Mouse (Mus musculus) heart, embryonic 10.5 days (tissue): Measurements from ENCODE around the gene Gm20388. TPM values are rescaled to one million over a fixed set of nuclear protein-coding genes. Genes with fewer than 3 reads are reported as not detected.
A peak's percentile ranks its signal among the peaks of the same experiment; 100 is the strongest.

Source experiments
- DNase-seq: peaks from one replicate; pipeline ENCODE4 v3.0.0-alpha.2; 2017; ENCODE audit warnings: low spot score
- H3K27ac ChIP-seq: fragments of 300-500 bp; sonication (generic); 2 replicates; pipeline ENCODE4 v1.5.1; 2016; ENCODE audit warnings: mild to moderate bottlenecking
- H3K27me3 ChIP-seq: fragments of 300-500 bp; sonication (generic); 2 replicates; pipeline ENCODE4 v1.6.1; 2016; ENCODE audit warnings: mild to moderate bottlenecking; ENCODE audit not compliant: poor library complexity, insufficient read depth, severe bottlenecking
- H3K36me3 ChIP-seq: fragments of 300-500 bp; sonication (generic); 2 replicates; pipeline ENCODE4 v1.6.1; 2016; ENCODE audit warnings: mild to moderate bottlenecking, moderate library complexity
- H3K4me1 ChIP-seq: fragments of 300-500 bp; sonication (generic); 2 replicates; pipeline ENCODE4 v1.6.1; 2016; ENCODE audit warnings: mild to moderate bottlenecking
- H3K4me3 ChIP-seq: fragments of 300-500 bp; sonication (generic); 2 replicates; pipeline ENCODE4 v1.5.1; 2016; ENCODE audit warnings: mild to moderate bottlenecking, moderate library complexity
- H3K9me3 ChIP-seq: fragments of 300-500 bp; sonication (generic); 2 replicates; pipeline ENCODE4 v1.6.1; 2016; ENCODE audit warnings: mild to moderate bottlenecking, moderate library complexity
- WGBS: fragments of 180-500 bp; shearing (Covaris S2); methylation state at CpG from one replicate; pipeline ENCODE4 v1.1.7; 2016; 5-methylcytosine and 5-hydroxymethylcytosine counted together
- polyA plus RNA-seq: library from polyadenylated mRNA; unstranded; fragments of >200 nt; fragmentation: Nextera tagmentation; extraction: Ambion mirVana; gene quantifications from 2 replicates; pipeline ENCODE4 v1.2.1, GENCODE M21; 2016

Gene Gm20388
- polyA plus RNA-seq, 1 experiment from 2014 or later, result 4.5 TPM

DNA sequence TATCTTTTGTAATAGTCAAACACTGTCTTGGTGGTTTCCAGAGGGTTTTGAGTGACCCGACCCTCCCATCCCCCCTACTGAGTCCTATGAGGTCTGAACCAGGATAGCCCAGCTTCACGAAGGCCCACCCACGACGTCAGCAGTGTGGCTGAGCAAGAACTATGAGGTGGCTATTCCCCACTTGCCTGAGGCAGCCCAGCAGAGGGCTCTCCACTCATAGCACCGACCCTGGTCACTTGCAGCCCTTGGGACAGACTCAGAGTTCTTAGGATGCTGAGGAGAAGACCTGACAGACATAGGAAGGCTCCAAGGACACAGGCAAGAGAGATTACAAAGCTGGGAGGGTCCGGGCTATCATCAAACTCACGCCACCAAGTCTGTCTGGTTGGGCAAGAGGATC, 2764.4 kb downstream of the Gm20388 start:
- WGBS, result 52% methylated on average over 7 of the region's 7 CpGs
- Histone ChIP-seq H3K4me1 (peaks cover 54% of the 10 kb centered on the region), H3K4me3 (no peak overlapping the region), H3K9me3 (no peaks in the 10 kb centered on the region), H3K27ac (no peak overlapping the region), H3K36me3 (peaks cover 13% of the 10 kb centered on the region; the same call in 1 of the 2 replicates), H3K27me3 (peaks cover 95% of the 10 kb centered on the region)
- no peak for DNase-seq

DNA sequence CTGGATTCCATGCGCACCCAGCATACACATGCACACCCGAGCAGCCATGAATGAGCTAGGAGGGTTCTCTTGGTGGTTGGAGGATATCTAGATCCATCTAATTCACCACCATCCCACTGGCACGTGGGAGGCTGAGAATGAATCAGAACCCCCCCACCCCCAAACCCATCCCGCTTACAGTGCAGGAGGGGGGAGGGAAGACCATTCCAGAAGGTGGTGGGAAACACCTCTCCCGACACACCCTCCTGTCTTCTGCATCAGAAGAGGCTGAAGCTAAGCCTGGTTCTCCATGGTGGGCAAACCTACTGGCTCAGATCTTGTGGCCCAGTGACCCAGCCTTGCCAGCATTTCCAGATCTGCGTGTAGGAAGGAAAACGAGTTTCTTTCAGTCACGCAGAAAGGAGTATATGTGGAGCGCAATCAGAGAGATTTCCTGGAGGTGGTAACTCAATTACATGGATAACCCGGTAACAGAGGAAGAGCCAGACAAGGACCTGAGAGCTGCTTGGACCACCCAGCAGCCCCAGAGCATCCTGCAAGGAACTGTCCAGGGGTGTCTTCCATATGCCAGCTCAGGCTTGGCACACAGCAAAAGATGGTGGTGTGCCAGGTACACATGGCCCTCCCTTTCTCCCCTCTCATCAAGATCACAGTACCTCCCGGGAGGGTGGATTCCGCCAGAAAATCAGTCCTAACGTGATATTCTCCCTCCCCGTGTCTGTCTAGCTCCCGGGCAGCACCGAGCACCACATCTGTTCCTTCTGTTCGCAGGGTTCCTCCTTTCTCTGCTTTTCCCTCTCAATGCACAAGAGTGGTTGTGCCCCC, 2765.2 kb downstream of the Gm20388 start:
- 0 out of 2 replicates have a peak overlapping the region, but pooled peaks have one; percentile 87 for H3K27ac ChIP-seq
- H3K4me1 ChIP-seq, result peaks cover 54% of the 10 kb centered on the region
- H3K27me3 ChIP-seq, result peaks cover 95% of the 10 kb centered on the region
- H3K36me3 ChIP-seq, result peaks cover 13% of the 10 kb centered on the region; the same call in 1 of the 2 replicates
- peak overlapping the region; percentile 87; the same call in 1 of the 2 replicates for H3K4me3 ChIP-seq
- 79% methylated on average over 17 of the region's 17 CpGs for WGBS
- no peak for DNase-seq
- H3K9me3 ChIP-seq, result no peaks in the 10 kb centered on the region

DNA sequence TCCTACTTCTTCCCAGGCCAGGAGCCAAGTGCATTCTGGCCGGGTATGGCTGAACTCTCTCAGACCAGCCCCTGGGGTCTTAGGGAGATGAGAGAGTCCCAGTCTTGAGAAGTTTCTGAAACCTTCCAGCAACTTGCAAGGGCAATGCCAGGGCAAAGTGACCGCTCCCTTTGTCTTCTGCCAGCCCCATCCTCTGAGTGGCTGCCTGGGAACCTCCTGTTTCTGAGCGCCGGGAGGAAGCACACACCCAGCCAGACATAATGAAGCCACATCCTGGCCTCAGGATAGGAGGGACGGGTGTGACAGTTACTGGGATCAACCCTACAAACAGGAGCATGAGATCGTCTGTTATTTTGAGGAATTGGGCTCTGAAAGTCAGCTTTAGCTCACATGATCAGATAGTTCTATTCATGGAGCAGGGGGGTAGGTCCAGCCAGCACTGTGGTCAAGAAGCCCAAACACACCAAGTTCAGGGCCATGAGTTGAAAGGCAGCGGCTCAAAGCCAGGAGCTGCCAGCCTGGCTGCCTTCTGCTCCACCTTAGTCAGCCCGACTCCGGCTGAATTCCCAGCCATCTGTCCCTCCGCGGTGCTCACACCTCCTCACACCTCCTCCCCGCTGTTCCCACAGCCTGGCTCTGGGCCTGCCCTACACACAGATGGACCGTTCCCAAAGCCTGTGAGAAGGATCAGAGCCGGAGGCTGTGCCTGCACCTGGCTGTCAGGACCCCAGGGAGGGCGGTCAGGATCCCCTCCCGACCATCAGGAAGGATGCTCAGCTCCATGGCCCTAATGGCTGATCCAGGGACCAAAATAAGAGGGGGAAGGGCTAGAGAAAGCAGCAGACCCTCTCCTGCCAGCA, 2766.2 kb downstream of the Gm20388 start:
- H3K27me3 ChIP-seq, result peaks cover 94% of the 10 kb centered on the region
- peak overlapping the region; percentile 87; the same call in 1 of the 2 replicates for H3K27ac ChIP-seq
- H3K9me3 ChIP-seq, result no peaks in the 10 kb centered on the region
- DNase-seq, result no peak
- peaks cover 61% of the 10 kb centered on the region for H3K4me1 ChIP-seq
- WGBS, result 14% methylated on average over 16 of the region's 16 CpGs
- peaks cover 13% of the 10 kb centered on the region; the same call in 1 of the 2 replicates for H3K36me3 ChIP-seq
- H3K4me3 ChIP-seq, result peak overlapping the region; percentile 87

DNA sequence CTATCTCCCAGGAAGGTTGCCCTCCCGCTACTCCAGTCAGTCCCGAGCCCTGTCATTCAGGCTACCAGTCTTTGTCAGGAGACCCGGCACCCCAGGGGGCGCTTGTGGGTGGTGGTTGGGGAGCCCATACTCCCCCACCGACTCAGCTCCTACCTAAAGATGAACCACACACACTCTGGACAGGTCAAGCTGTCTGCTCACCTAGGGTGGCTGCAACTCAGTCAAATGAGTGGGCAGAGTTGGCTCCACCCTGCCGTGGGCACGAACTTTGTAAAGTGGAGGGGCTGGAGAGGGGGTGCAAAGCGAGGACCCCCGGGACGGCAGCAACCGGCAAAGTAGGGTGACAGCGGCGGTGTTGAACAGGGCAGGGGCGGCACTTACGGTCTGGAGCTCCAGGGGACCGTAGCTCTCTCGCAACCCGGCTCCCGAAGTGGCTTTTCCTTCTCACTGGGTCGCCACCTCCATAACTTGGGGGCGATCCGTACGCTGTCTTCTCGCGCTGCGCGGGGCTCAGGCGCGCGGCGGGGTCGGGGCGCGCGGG, 2766.9 kb downstream of the Gm20388 start:
- H3K4me1 ChIP-seq, result peaks cover 61% of the 10 kb centered on the region
- 3% methylated on average over 35 of the region's 35 CpGs for WGBS
- H3K36me3 ChIP-seq, result peaks cover 12% of the 10 kb centered on the region; the same call in 1 of the 2 replicates
- H3K27me3 ChIP-seq, result peaks cover 94% of the 10 kb centered on the region
- no peak for DNase-seq
- no peaks in the 10 kb centered on the region for H3K9me3 ChIP-seq
- peak overlapping the region; percentile 87 for H3K27ac ChIP-seq
- peak overlapping the region; percentile 87 for H3K4me3 ChIP-seq

DNA sequence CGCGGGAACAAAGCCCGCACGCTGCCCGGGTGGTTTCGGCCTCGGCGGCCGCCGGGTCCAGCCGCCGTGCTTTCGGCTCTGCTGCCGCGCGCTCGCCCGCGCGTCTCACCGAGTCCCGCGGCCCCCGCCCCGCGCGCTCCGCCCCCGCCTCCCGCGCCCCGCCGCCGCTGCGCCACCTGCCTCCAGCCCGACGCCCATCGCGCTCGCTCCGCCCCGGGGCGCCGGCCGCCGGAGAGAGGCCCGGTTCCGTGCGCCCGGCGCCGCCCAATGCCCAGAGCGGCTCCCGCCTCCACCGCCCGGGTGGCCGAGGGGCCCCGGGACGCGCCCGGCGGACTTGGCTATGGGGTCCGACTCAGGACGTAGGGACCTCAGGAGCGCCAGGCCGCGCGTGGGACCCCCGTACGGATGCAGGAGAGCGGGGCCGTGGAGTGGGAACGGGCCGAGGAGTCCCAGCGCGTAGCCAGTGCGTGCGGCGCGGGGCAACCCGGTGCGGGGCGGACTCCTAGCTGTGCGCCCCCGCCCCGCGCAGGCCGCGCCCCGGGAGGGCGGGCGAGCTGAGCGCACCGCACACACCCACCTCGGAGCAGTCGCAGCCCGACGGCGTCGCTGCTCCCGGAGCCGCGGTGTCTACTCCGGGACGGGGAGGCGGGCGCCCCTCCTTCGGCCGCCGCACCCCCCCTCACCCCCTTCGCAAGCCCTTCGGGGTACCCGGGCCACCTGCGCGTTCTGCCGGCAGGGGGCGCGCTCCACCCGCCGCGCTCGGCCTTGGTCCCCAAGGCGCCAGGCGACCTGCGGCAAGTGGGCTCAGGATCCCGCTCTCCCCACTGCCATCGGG, 2767.6 kb downstream of the Gm20388 start:
- DNase-seq, result peak; percentile 88
- peaks cover 61% of the 10 kb centered on the region for H3K4me1 ChIP-seq
- H3K9me3 ChIP-seq, result no peaks in the 10 kb centered on the region
- H3K27ac ChIP-seq, result peak overlapping the region; percentile 87
- peak overlapping the region; percentile 87 for H3K4me3 ChIP-seq
- peaks cover 7% of the 10 kb centered on the region; the same call in 1 of the 2 replicates for H3K36me3 ChIP-seq
- 1% methylated on average over 121 of the region's 127 CpGs for WGBS
- peaks cover 91% of the 10 kb centered on the region for H3K27me3 ChIP-seq

DNA sequence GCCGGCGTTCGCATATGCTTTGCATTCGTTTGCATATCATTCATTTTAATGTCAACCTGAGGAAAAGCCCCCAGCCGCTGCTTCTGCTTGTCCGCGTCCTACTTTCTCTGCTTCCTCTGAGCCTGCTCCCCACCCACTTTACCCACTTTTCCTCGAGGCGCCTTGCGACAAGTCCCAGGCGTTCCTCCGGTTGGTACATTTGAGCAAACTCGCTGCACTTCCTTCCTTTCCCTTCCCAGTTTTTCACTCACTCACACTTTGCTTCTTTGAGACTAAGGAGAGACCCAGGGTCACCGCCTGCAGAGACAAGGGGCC, 2768.2 kb downstream of the Gm20388 start:
- no peak for DNase-seq
- peak overlapping the region; percentile 87; the same call in 1 of the 2 replicates for H3K27ac ChIP-seq

DNA sequence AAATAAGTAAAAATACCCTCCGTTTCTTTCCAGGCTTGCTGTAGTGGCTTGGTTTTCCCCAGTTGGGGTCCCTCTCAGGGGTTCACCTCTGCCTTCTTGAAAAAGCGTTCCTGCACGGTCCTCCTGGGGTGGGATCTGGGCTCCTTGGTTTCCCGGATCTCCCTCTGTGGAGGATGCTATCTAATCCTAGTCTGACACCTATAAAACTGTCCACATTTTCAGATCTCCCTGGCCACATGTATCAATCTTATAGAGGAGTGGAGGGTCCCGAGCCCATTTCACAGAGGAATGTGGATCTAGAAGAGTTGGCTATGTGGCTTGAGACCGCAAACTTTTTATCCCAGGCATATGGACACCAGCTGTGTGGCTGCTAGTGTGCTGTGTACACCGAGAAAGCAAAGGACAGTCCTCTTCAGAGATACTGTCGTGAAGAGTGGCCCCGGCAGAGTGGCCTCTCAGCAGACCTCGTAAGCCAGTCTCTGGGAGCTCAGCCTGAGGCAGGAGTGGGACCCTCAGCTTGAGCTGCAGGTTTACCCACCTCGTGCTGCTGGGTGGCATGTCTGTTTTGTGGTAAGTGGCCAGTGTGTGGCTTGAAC, 2768.8 kb downstream of the Gm20388 start:
- Histone ChIP-seq H3K27me3 (peaks cover 80% of the 10 kb centered on the region), H3K9me3 (no peaks in the 10 kb centered on the region), H3K4me3 (peak overlapping the region; percentile 87), H3K36me3 (no peaks in the 10 kb centered on the region), H3K27ac (peak overlapping the region; percentile 47; the same call in 1 of the 2 replicates), H3K4me1 (peaks cover 59% of the 10 kb centered on the region)
- DNase-seq, result no peak
- 22% methylated on average over 11 of the region's 11 CpGs for WGBS

More for the DNA sequence above, 2768.2 kb downstream of the Gm20388 start:
- Histone ChIP-seq H3K36me3 (peaks cover 3% of the 10 kb centered on the region; the same call in 1 of the 2 replicates), H3K4me1 (peaks cover 61% of the 10 kb centered on the region), H3K9me3 (no peaks in the 10 kb centered on the region), H3K27me3 (peaks cover 86% of the 10 kb centered on the region), H3K4me3 (peak overlapping the region; percentile 87)
- 2% methylated on average over 14 of the region's 14 CpGs for WGBS

DNA sequence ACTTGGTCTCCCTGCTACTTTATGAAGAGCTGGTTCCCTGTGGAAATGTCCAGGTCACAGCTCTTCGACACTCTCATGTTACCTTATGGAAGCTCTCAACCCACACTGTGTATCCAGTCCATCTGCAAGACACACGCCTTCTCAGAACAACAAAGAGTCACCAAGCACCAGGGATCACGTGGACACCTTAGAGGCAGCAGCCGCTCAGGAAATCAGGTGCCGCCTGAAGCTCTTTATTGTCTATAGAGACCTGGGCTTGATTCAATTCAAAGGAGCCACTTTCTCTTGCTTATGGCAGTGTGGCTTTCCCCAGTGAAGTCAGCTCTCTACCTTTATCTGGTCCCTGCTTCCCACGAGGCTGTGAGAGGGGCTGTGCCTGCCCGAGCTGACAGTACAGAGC, 2769.5 kb downstream of the Gm20388 start:
- DNase-seq, result no peak
- 39% methylated on average over 7 of the region's 7 CpGs for WGBS
- peaks cover 79% of the 10 kb centered on the region for H3K27me3 ChIP-seq

DNA sequence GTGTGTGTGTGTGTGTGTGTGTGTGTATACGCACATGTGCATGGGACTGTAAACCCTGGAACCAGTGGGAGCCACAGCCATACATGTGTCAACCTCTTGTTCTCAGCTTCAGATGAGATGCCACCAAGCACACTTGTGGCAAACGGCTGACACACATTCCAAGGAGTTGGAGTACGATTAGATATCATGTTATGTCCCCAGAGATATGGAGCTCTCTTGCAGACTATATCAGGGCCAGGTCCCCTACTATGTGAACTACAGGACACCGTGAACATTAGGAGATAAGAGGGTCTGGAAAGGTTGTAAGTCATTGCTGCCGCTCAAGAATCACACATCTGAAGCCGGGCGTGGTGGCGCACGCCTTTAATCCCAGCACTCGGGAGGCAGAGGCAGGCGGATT, 2772.2 kb downstream of the Gm20388 start:
- Histone ChIP-seq H3K27ac (no peak overlapping the region), H3K4me3 (no peak overlapping the region), H3K9me3 (no peaks in the 10 kb centered on the region), H3K4me1 (peaks cover 46% of the 10 kb centered on the region), H3K36me3 (no peaks in the 10 kb centered on the region), H3K27me3 (peaks cover 66% of the 10 kb centered on the region)
- 67% methylated on average over 11 of the region's 11 CpGs for WGBS
- no peak for DNase-seq

More for the DNA sequence above, 2769.5 kb downstream of the Gm20388 start:
- peak overlapping the region; percentile 47; the same call in 1 of the 2 replicates for H3K27ac ChIP-seq
- no peaks in the 10 kb centered on the region for H3K9me3 ChIP-seq
- H3K36me3 ChIP-seq, result no peaks in the 10 kb centered on the region
- H3K4me1 ChIP-seq, result peaks cover 57% of the 10 kb centered on the region
- no peak overlapping the region for H3K4me3 ChIP-seq

DNA sequence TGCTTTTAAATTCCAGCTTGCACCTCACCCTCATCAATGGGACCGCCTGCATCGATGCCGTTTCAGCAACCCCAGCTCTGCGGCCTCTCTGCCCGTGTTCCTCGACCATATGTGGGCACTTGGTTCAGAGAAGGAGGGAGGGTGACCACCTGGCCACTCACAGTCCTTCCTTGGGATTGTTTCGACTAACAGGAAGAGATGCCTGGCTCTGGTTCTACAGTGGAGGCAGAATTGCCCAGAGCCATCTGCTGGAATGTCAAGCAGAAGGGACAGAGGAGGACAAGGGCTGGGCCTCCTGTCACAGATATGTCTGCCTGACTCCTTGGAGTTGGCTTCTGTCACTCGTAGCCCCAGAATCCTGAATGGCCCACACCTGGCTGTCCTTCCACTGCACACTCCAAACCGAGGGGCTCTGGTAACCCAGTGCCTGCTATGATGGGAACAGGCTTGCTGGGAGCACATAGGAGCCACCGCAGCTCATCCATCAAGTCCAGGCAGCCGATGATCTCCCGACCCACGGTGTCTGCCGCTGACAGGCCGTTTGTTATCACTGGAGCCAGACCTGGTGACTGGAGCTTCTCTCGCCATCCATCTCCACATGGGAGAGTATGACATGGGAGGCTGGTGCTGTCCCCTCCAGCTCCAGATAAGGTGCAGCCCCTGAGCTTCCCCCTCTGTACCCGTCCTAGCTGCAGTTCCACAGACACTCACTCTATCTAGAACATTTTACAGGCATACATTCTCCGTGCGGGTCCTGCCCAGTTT, 2774.6 kb downstream of the Gm20388 start:
- Histone ChIP-seq H3K4me1 (peaks cover 22% of the 10 kb centered on the region), H3K36me3 (no peaks in the 10 kb centered on the region), H3K9me3 (no peaks in the 10 kb centered on the region), H3K4me3 (no peak overlapping the region), H3K27ac (no peak overlapping the region), H3K27me3 (peaks cover 50% of the 10 kb centered on the region)
- 38% methylated on average over 19 of the region's 19 CpGs for whole genome bisulfite sequencing
- peak; percentile 94 for DNase-seq

DNA sequence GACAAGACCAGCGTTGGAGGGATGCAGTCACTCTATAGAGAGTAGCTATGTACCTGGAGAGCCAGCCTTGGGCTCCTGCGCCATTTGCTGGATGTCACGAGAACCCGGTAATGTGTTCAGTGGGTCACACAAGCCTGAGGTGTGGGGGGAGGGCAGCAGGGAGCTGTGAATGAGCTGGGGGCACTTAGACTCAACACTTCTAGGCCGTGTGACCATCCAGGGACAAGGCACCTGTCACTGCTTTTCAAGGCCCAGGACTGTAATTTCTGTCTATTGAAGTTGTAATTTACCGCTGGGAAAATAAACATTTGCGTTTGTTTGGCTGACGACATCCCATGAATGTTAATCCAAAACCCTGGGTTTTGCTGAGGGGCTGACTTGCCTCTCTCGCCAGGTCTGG, 2776.2 kb downstream of the Gm20388 start:
- H3K4me3 ChIP-seq, result no peak overlapping the region
- H3K4me1 ChIP-seq, result peaks cover 22% of the 10 kb centered on the region
- no peak overlapping the region for H3K27ac ChIP-seq
- H3K27me3 ChIP-seq, result peaks cover 35% of the 10 kb centered on the region
- DNase-seq, result no peak
- 77% methylated on average over 9 of the region's 9 CpGs for WGBS
- H3K36me3 ChIP-seq, result no peaks in the 10 kb centered on the region
- no peaks in the 10 kb centered on the region for H3K9me3 ChIP-seq
